Mouse (Mus musculus) midbrain, embryonic 10.5 days (tissue): ENCODE measurements at regions not wholly inside any gene's neighbourhood (a gene's known extent, or its start where the extent isn't known, plus 50 kb on each side); places are given as distances from the start of the nearest gene placed in this dataset.

ENCODE experiments used
- DNase-seq: peaks from one replicate; pipeline ENCODE4 v3.0.0-alpha.2; 2017; ENCODE audit warnings: low spot score
- H3K27ac ChIP-seq: fragments of 300-500 bp; sonication (generic); replicated peaks from 2 replicates; pipeline ENCODE4 v1.5.1; 2016; ENCODE audit warnings: mild to moderate bottlenecking
- H3K27me3 ChIP-seq: fragments of 300-500 bp; sonication (generic); 2 replicates; pipeline ENCODE4 v1.6.1; 2016; ENCODE audit warnings: low read depth, mild to moderate bottlenecking; ENCODE audit not compliant: poor library complexity, severe bottlenecking
- H3K36me3 ChIP-seq: fragments of 300-500 bp; sonication (generic); 2 replicates; pipeline ENCODE4 v1.6.1; 2016; ENCODE audit warnings: mild to moderate bottlenecking, moderate library complexity
- H3K4me1 ChIP-seq: fragments of 300-500 bp; sonication (generic); 2 replicates; pipeline ENCODE4 v1.6.1; 2016
- H3K4me3 ChIP-seq: fragments of 300-500 bp; sonication (generic); 2 replicates; pipeline ENCODE4 v1.5.1; 2016; ENCODE audit warnings: mild to moderate bottlenecking, moderate library complexity
- H3K9me3 ChIP-seq: fragments of 300-500 bp; sonication (generic); replicated peaks from 2 replicates; pipeline ENCODE4 v1.6.1; 2016; ENCODE audit warnings: mild to moderate bottlenecking
- WGBS: fragments of 180-500 bp; shearing (Covaris S2); methylation state at CpG from one replicate; pipeline ENCODE4 v1.1.7; 2016; 5-methylcytosine and 5-hydroxymethylcytosine counted together

GRCm38 (mm10) chr16:70621750-70622149 is 308.0 kb downstream of the Gbe1 start:
- WGBS, result 87% methylated on average over 3 of the region's 3 CpGs
- DNase-seq, result no peak
- Histone ChIP-seq H3K27me3 (no peaks in the 10 kb centered on the region), H3K27ac (no peak overlapping the region), H3K4me1 (no peaks in the 10 kb centered on the region), H3K4me3 (no peak overlapping the region), H3K9me3 (no peaks in the 10 kb centered on the region), H3K36me3 (no peaks in the 10 kb centered on the region)

GRCm38 (mm10) chr16:70643630-70644264 is 330.0 kb downstream of the Gbe1 start:
- DNase-seq, result no peak
- WGBS, result 87% methylated on average over 9 of the region's 9 CpGs
- no peaks in the 10 kb centered on the region for H3K36me3 ChIP-seq
- no peak overlapping the region for H3K4me3 ChIP-seq
- no peak overlapping the region for H3K27ac ChIP-seq
- no peaks in the 10 kb centered on the region for H3K4me1 ChIP-seq
- no peaks in the 10 kb centered on the region for H3K9me3 ChIP-seq
- H3K27me3 ChIP-seq, result no peaks in the 10 kb centered on the region

- WGBS, result 84% methylated on average over 8 of the region's 8 CpGs
- Histone ChIP-seq H3K4me1 (no peaks in the 10 kb centered on the region), H3K4me3 (no peak overlapping the region), H3K27ac (no peak overlapping the region), H3K9me3 (no peaks in the 10 kb centered on the region), H3K36me3 (no peaks in the 10 kb centered on the region), H3K27me3 (no peaks in the 10 kb centered on the region)
- DNase-seq, result no peak
Measured at GRCm38 (mm10) chr16:70644695-70645279, 331.0 kb downstream of the Gbe1 start.

GRCm38 (mm10) chr16:70654429-70655081 is 340.8 kb downstream of the Gbe1 start:
- Histone ChIP-seq H3K9me3 (no peaks in the 10 kb centered on the region), H3K27me3 (no peaks in the 10 kb centered on the region), H3K4me3 (no peak overlapping the region), H3K4me1 (no peaks in the 10 kb centered on the region), H3K27ac (no peak overlapping the region), H3K36me3 (no peaks in the 10 kb centered on the region)
- 70% methylated on average over 6 of the region's 6 CpGs for WGBS
- no peak for DNase-seq

GRCm38 (mm10) chr16:70689826-70690225 is 376.1 kb downstream of the Gbe1 start:
- Histone ChIP-seq H3K4me1 (no peaks in the 10 kb centered on the region), H3K27ac (no peak overlapping the region), H3K36me3 (no peaks in the 10 kb centered on the region), H3K27me3 (no peaks in the 10 kb centered on the region), H3K9me3 (no peaks in the 10 kb centered on the region), H3K4me3 (no peak overlapping the region)
- DNase-seq, result no peak
- 73% methylated on average over 6 of the region's 6 CpGs for WGBS

GRCm38 (mm10) chr16:70724722-70725284 is 411.1 kb downstream of the Gbe1 start:
- 0 out of 2 replicates have a peak overlapping the region, but pooled peaks have one; percentile 13 for H3K27ac ChIP-seq
- WGBS, result 52% methylated on average over 5 of the region's 5 CpGs
- peaks cover 12% of the 10 kb centered on the region for H3K4me1 ChIP-seq
- H3K4me3 ChIP-seq, result no peak overlapping the region
- no peaks in the 10 kb centered on the region for H3K27me3 ChIP-seq
- no peaks in the 10 kb centered on the region for H3K36me3 ChIP-seq
- peak; percentile 13 for DNase-seq
- H3K9me3 ChIP-seq, result no peaks in the 10 kb centered on the region

- no peak overlapping the region for H3K4me3 ChIP-seq
- H3K36me3 ChIP-seq, result no peaks in the 10 kb centered on the region
- H3K27me3 ChIP-seq, result no peaks in the 10 kb centered on the region
- WGBS, result 22% methylated on average over 6 of the region's 6 CpGs
- peak; percentile 13 for DNase-seq
- H3K27ac ChIP-seq, result no peak overlapping the region; the same call in 1 of the 2 replicates
- no peaks in the 10 kb centered on the region for H3K9me3 ChIP-seq
- peaks cover 12% of the 10 kb centered on the region for H3K4me1 ChIP-seq
Measured at GRCm38 (mm10) chr16:70725291-70725801, 411.6 kb downstream of the Gbe1 start.

- H3K9me3 ChIP-seq, result no peaks in the 10 kb centered on the region
- no peak overlapping the region for H3K4me3 ChIP-seq
- no peaks in the 10 kb centered on the region for H3K4me1 ChIP-seq
- WGBS, result 88% methylated on average over 7 of the region's 7 CpGs
- H3K27ac ChIP-seq, result no peak overlapping the region
- no peaks in the 10 kb centered on the region for H3K36me3 ChIP-seq
- DNase-seq, result no peak
- H3K27me3 ChIP-seq, result no peaks in the 10 kb centered on the region
Measured at GRCm38 (mm10) chr16:70733016-70733415, 419.3 kb downstream of the Gbe1 start.

- Histone ChIP-seq H3K9me3 (no peaks in the 10 kb centered on the region), H3K4me3 (no peak overlapping the region), H3K36me3 (no peaks in the 10 kb centered on the region), H3K4me1 (no peaks in the 10 kb centered on the region), H3K27ac (no peak overlapping the region), H3K27me3 (no peaks in the 10 kb centered on the region)
- DNase-seq, result no peak
- WGBS, result 81% methylated on average over 6 of the region's 6 CpGs
Measured at GRCm38 (mm10) chr16:70740046-70740445, 426.3 kb downstream of the Gbe1 start.

GRCm38 (mm10) chr16:70754228-70754627 is 440.5 kb downstream of the Gbe1 start:
- Histone ChIP-seq H3K4me1 (no peaks in the 10 kb centered on the region), H3K9me3 (no peaks in the 10 kb centered on the region), H3K27ac (no peak overlapping the region), H3K36me3 (no peaks in the 10 kb centered on the region), H3K27me3 (no peaks in the 10 kb centered on the region), H3K4me3 (no peak overlapping the region)
- DNase-seq, result no peak

GRCm38 (mm10) chr16:70798061-70798460 is 484.3 kb downstream of the Gbe1 start:
- Histone ChIP-seq H3K27ac (no peak overlapping the region), H3K36me3 (no peaks in the 10 kb centered on the region), H3K27me3 (no peaks in the 10 kb centered on the region), H3K9me3 (no peaks in the 10 kb centered on the region), H3K4me1 (no peaks in the 10 kb centered on the region), H3K4me3 (no peak overlapping the region)
- no peak for DNase-seq
- 71% methylated on average over 4 of the region's 4 CpGs for WGBS

- 95% methylated on average over 2 of the region's 2 CpGs for WGBS
- H3K27ac ChIP-seq, result no peak overlapping the region
- no peaks in the 10 kb centered on the region for H3K9me3 ChIP-seq
- H3K4me1 ChIP-seq, result no peaks in the 10 kb centered on the region
- no peaks in the 10 kb centered on the region for H3K36me3 ChIP-seq
- H3K4me3 ChIP-seq, result no peak overlapping the region
- DNase-seq, result no peak
- no peaks in the 10 kb centered on the region for H3K27me3 ChIP-seq
Measured at GRCm38 (mm10) chr16:70803549-70803948, 489.8 kb downstream of the Gbe1 start.

GRCm38 (mm10) chr16:70825910-70826309 is 512.2 kb downstream of the Gbe1 start:
- DNase-seq, result no peak
- Histone ChIP-seq H3K9me3 (no peaks in the 10 kb centered on the region), H3K36me3 (no peaks in the 10 kb centered on the region), H3K4me3 (no peak overlapping the region), H3K4me1 (no peaks in the 10 kb centered on the region), H3K27ac (no peak overlapping the region), H3K27me3 (no peaks in the 10 kb centered on the region)
- WGBS, result 94% methylated on average over 10 of the region's 10 CpGs
